Mouse (Mus musculus): Measurements from ENCODE around the gene Evi2. TPM values are rescaled to one million over a fixed set of nuclear protein-coding genes. Genes with fewer than 3 reads are reported as not detected.

Gene Evi2
- total RNA-seq (2015; ENCODE audit: low replicate concordance) (27.2 and 37.9 TPM in 2 replicates), total RNA-seq (2017; ENCODE audit: low replicate concordance) (2.9 and 4.3 TPM in 2 replicates)

- no peak for ATAC-seq (replicated peaks; ENCODE audit: low FRiP score, poor library complexity, severe bottlenecking)
Observed at GRCm38 (mm10) chr11:79530333-79530761, at the start of gene Evi2, which contains the start of gene Evi2a. TSS of gene Evi2 (minus strand) at chr11:79530589. TSS of gene Evi2a (minus strand) at chr11:79530609.

- ATAC-seq (replicated peaks; ENCODE audit: low FRiP score, poor library complexity, severe bottlenecking) = peak; percentile 74; the same call in 1 of the 2 replicates
Observed at GRCm38 (mm10) chr11:79577741-79578140, 47.4 kb upstream of the Evi2 start.

- ATAC-seq (replicated peaks; ENCODE audit: low FRiP score, poor library complexity, severe bottlenecking) = no peak
Observed at GRCm38 (mm10) chr11:79575383-79576073, 45.1 kb upstream of the Evi2 start.

DNA sequence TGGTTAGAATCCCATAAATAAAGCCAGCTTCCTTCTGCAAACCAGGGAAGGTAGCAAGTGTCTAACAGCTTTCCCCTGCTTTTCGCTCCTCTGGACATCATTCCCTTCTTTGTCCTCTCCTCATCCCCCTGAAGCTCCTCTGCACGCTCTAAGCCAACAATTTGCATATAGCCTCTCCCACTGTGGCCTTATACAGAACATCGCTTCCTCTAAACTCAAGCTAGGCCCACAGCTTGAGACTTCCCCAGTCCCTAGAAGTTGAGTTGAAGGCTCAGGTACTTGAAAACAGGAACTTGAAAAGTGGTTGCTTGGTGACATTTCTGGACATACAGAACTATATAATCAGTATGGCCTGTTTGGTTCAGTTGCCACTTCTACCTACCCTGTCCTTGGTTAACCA, 43.4 kb upstream of the Evi2 start:
- ATAC-seq (replicated peaks; ENCODE audit: low FRiP score, poor library complexity, severe bottlenecking) = no peak

GRCm38 (mm10) chr11:79570319-79570718, 39.9 kb upstream of the Evi2 start:
- ATAC-seq (replicated peaks; ENCODE audit: low FRiP score, poor library complexity, severe bottlenecking) = no peak

DNA sequence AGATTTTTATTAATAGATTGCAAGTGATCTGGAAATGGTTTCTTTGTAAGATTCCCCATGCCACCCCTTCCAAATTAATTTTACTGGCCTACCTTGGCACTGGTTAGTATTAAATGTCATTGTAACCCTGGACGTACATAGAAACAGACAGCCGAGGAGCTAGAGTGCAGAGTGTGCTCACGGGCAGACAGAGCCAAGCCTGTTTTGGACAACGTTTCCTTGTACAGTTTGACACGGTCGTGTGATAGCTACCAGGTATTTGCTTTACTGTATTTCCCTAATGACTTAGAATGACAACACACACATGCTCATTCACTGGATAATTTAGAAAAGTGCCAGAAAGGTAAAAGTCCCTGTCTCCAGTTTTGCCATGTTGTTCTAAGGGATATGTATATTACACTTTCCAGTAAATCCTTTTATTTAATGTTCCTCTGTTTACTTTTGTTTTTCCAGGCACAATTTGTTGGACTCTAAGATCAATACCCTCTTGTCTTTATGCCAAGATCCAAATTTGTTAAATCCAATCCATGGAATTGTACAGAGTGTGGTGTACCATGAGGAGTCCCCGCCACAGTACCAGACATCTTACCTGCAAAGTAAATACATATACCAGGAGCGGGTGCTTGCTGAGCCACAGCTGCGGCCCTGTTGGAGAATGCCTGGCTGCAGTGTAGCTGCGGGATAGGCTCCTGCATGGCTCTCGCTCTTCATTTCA, 38.0 kb upstream of the Evi2 start:
- no peak for ATAC-seq (replicated peaks; ENCODE audit: low FRiP score, poor library complexity, severe bottlenecking)

- ATAC-seq (replicated peaks; ENCODE audit: low FRiP score, poor library complexity, severe bottlenecking) = no peak
Observed at GRCm38 (mm10) chr11:79566947-79567346, 36.6 kb upstream of the Evi2 start.

GRCm38 (mm10) chr11:79563493-79563892, 33.1 kb upstream of the Evi2 start:
- no peak for ATAC-seq (replicated peaks; ENCODE audit: low FRiP score, poor library complexity, severe bottlenecking)

- no peak for ATAC-seq (replicated peaks; ENCODE audit: low FRiP score, poor library complexity, severe bottlenecking)
Observed at GRCm38 (mm10) chr11:79560536-79560935, 30.1 kb upstream of the Evi2 start.

- peak; percentile 50; the same call in 1 of the 2 replicates for ATAC-seq (replicated peaks; ENCODE audit: low FRiP score, poor library complexity, severe bottlenecking)
Observed at GRCm38 (mm10) chr11:79552622-79553021, 22.2 kb upstream of the Evi2 start.

DNA sequence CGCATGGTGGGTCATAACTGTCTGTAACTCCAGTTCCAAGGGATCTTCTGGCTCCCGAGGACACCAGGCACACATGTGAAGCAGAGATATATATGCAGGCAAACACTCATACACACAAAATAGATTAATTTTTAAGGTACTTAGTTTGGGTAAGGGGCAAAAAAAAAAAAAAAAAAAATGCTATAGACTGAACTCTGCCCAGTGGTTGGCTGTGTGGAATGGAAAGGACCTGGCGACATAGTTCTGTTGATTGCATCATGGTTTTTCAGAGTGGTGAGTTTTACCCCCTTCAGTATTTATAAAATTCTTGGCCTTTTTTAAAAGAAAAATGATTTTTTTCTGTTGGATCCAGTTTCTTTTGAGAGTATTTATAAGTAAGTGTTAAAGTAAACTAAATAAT, 5.9 kb upstream of the Evi2 start:
- ATAC-seq (replicated peaks; ENCODE audit: low FRiP score, poor library complexity, severe bottlenecking) = no peak

DNA sequence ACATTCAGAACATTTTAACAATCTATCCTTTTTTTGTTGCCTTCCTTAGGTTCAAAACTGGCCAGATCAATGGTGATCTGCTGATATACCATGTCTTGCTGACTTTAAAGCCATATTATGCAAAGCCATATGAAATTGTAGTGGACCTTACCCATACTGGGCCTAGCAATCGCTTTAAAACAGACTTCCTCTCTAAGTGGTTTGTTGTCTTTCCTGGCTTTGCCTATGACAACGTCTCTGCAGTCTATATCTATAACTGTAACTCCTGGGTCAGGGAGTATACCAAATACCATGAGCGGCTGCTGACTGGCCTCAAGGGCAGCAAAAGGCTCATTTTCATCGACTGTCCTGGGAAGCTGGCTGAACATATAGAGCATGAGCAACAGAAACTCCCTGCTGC, 5.2 kb upstream of the Evi2 start:
- ATAC-seq (replicated peaks; ENCODE audit: low FRiP score, poor library complexity, severe bottlenecking) = no peak

- ATAC-seq (replicated peaks; ENCODE audit: low FRiP score, poor library complexity, severe bottlenecking) = no peak
Observed at GRCm38 (mm10) chr11:79533950-79534690, 3.7 kb upstream of the Evi2 start.

DNA sequence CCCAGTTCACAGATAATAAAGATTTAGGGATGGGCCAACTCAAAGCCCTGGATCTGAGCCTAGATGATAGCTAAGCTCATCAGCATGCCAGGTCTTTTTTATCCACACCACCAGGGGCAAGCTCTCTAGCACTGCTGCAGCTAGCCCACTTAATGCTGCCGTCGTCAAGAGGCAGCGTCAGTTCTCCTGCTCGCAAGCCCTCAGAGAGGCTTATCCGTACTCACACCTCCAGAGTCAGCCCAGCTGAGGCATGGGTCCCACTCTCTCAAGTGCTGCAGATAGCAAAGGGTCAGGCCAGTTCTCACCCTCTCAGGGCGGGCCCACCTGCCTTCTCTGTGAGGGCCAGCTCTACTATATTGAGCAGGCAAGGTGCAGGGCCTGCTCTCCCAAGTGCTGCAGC, 2.9 kb upstream of the Evi2 start:
- ATAC-seq (replicated peaks; ENCODE audit: low FRiP score, poor library complexity, severe bottlenecking) = 0 out of 2 replicates have a peak, but pooled peaks have one; percentile 32

- ATAC-seq (replicated peaks; ENCODE audit: low FRiP score, poor library complexity, severe bottlenecking) = no peak
Observed at GRCm38 (mm10) chr11:79531485-79531884, 1.1 kb upstream of the Evi2 start.

GRCm38 (mm10) chr11:79530774-79531173, 385 bp upstream of the Evi2 start:
- ATAC-seq (replicated peaks; ENCODE audit: low FRiP score, poor library complexity, severe bottlenecking) = no peak

DNA sequence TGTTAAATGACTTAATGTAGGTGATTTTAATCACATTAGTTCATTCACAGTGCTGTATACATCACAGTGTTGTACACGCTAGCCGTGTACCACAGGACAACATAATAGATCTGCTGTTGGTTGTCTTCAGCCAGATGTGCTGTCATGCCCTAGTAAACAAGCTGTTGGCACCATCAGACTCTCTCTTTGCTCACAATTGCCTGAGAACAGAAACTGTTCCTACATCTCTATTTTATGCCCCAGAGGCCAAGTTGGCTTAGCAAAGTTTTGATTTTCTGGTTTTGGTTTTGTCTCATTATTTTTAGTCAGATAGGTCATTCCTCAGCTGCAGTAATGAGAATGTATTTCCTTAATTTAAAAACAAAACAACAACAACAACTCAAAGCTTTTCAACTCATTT, 653 bp downstream of the Evi2 start:
- no peak for ATAC-seq (replicated peaks; ENCODE audit: low FRiP score, poor library complexity, severe bottlenecking)

DNA sequence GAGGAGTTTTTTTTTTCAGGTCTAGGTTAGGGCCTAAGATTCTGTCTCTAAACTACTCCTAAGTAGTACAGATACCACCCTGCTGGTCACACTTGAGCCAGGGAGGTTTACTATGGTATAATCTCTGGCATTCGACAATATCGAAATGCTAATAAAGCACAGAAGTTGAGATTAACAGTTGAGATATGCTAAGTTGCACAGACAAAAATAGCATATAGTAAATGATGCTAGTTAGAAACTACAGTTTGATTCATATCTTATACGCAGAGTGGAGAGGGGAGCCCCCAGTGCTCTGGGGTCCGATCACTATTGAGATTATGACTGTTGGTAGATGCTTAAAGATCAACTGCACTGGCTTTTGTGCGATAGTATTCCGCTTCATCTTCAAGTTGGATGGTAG, 1.2 kb downstream of the Evi2 start:
- ATAC-seq (replicated peaks; ENCODE audit: low FRiP score, poor library complexity, severe bottlenecking) = no peak

GRCm38 (mm10) chr11:79528601-79529000, 1.8 kb downstream of the Evi2 start:
- no peak for ATAC-seq (replicated peaks; ENCODE audit: low FRiP score, poor library complexity, severe bottlenecking)

DNA sequence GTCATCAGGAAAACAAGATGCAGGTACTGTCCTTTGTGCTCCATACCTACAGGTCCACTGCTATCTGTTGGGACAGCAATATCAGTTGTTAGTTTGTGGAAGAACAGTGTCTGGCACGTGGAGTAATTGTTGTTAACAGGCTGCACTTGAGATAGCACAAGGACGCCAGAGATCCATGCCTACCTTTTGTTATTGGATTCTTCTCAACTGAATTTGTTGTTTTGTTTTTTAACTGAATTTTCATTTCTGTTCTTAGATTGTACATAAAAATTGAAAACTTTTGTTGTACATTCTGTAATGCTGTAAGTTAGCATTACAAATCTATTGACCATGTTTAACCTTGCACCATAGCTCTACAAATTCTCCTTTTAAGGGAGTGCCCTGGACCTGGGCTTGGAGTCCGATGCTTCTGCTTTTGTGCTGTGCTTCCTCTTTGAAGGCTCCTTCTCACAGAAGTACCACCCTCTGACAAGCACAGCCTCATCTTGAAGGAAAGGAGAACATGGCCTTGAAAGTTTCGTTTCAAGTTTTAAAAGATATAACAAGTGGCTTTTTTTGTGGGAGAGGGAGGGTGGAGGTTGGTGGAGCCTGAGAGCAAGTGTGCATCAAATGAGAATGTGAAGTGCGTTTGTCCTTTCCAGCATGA, 2.5 kb downstream of the Evi2 start:
- no peak for ATAC-seq (replicated peaks; ENCODE audit: low FRiP score, poor library complexity, severe bottlenecking)
